Mouse (Mus musculus) MEL (cell line): Measurements from ENCODE around the gene Gpatch3. TPM values are rescaled to one million over a fixed set of nuclear protein-coding genes. Genes with fewer than 3 reads are reported as not detected.

Experiments
- DNase-seq: peaks from one replicate; pipeline ENCODE4 v3.0.0; 2011; ENCODE audit warnings: low read depth, low spot score
- H3K27ac ChIP-seq: 2 replicates; pipeline ENCODE4 v1.5.1; 2012; ENCODE audit warnings: low read depth, mild to moderate bottlenecking, control low read depth, low read length, moderate library complexity; ENCODE audit not compliant: control insufficient read depth
- H3K27me3 ChIP-seq, 2 experiments: fragments of 150-350 bp in 1 of 2; sonication (generic) in 1 of 2; 2 replicates each; pipeline ENCODE4 v1.6.1; 2012; ENCODE audit warnings: low read length in 2 of 2, mild to moderate bottlenecking in 2 of 2, improper control_type of control experiment in 1 of 2, moderate library complexity in 1 of 2; ENCODE audit not compliant: insufficient read depth in 2 of 2, control insufficient read depth in 1 of 2
- H3K36me3 ChIP-seq, 2 experiments: 2 replicates each; pipeline ENCODE4 v1.6.1; 2012 to 2014; ENCODE audit warnings: low read length in 2 of 2, improper control_type of control experiment in 1 of 2, inconsistent platforms in 1 of 2, mild to moderate bottlenecking in 1 of 2; ENCODE audit not compliant: insufficient read depth in 2 of 2, control insufficient read depth in 1 of 2
- H3K4me1 ChIP-seq, 2 experiments: fragments of 150-350 bp in 1 of 2; sonication (generic) in 1 of 2; 2 replicates each; pipeline ENCODE4 v1.6.1; 2012; ENCODE audit warnings: low read length in 2 of 2, improper control_type of control experiment in 1 of 2, mild to moderate bottlenecking in 1 of 2; ENCODE audit not compliant: insufficient read depth in 2 of 2, control insufficient read depth in 1 of 2
- H3K4me3 ChIP-seq, 2 experiments: fragments of 150-350 bp in 1 of 2; sonication (generic) in 1 of 2; 2 replicates each; pipeline ENCODE4 v1.5.1; 2012; ENCODE audit warnings: low read depth in 2 of 2, low read length in 2 of 2, mild to moderate bottlenecking in 2 of 2, moderate library complexity in 2 of 2, control low read depth in 1 of 2, improper control_type of control experiment in 1 of 2; ENCODE audit not compliant: control insufficient read depth in 1 of 2, insufficient read depth in 1 of 2
- H3K79me2 ChIP-seq: 2 replicates; pipeline ENCODE4 v1.6.1; 2012; ENCODE audit warnings: mild to moderate bottlenecking, low read length, moderate library complexity; ENCODE audit not compliant: control insufficient read depth, poor library complexity, insufficient read depth
- H3K9ac ChIP-seq: 2 replicates; pipeline ENCODE4 v1.6.1; 2012; ENCODE audit warnings: low read depth, mild to moderate bottlenecking, control low read depth, low read length, moderate library complexity; ENCODE audit not compliant: control insufficient read depth, poor library complexity, severe bottlenecking
- H3K9me3 ChIP-seq: fragments of 150-350 bp; sonication (generic); replicated peaks from 2 replicates; pipeline ENCODE4 v1.6.1; 2012; ENCODE audit warnings: mild to moderate bottlenecking, low read length, improper control_type of control experiment, moderate library complexity; ENCODE audit not compliant: insufficient read depth
- BHLHE40 ChIP-seq: IDR thresholded peaks from 2 replicates; pipeline ENCODE4 v1.6.1; 2012; ENCODE audit warnings: low read depth, mild to moderate bottlenecking, inconsistent platforms, low read length, improper control_type of control experiment, borderline replicate concordance
- CHD1 ChIP-seq: IDR thresholded peaks from 2 replicates; pipeline ENCODE4 v1.6.1; 2012; ENCODE audit warnings: low read depth, mild to moderate bottlenecking, inconsistent platforms, low read length, improper control_type of control experiment
- CHD2 ChIP-seq: IDR thresholded peaks from 2 replicates; pipeline ENCODE4 v1.6.1; 2011; ENCODE audit warnings: low read length, improper control_type of control experiment
- CTCF ChIP-seq, 3 experiments: IDR thresholded peaks in 2 of 3; conservative IDR thresholded peaks in 1 of 3; 2 replicates each; pipeline ENCODE4 v1.5.1; 2011 to 2012; ENCODE audit warnings: low read length in 3 of 3, low read depth in 2 of 3, mild to moderate bottlenecking in 2 of 3, improper control_type of control experiment in 1 of 3, inconsistent platforms in 1 of 3, mixed read lengths in 1 of 3, moderate library complexity in 1 of 3; ENCODE audit not compliant: control insufficient read depth in 1 of 3, insufficient read depth in 1 of 3, poor library complexity in 1 of 3, severe bottlenecking in 1 of 3
- ELF1 ChIP-seq: IDR thresholded peaks from 2 replicates; pipeline ENCODE4 v1.6.1; 2014; ENCODE audit warnings: low read depth, mild to moderate bottlenecking, inconsistent platforms, low read length, improper control_type of control experiment, moderate library complexity
- EP300 ChIP-seq, 2 experiments: IDR thresholded peaks; 2 replicates each; pipeline ENCODE4 v1.6.1; 2011; ENCODE audit warnings: improper control_type of control experiment in 2 of 2, low read length in 2 of 2, low read depth in 1 of 2, mild to moderate bottlenecking in 1 of 2
- ETS1 ChIP-seq: IDR thresholded peaks from 2 replicates; pipeline ENCODE4 v1.6.1; 2012; ENCODE audit warnings: low read depth, mild to moderate bottlenecking, inconsistent platforms, low read length, improper control_type of control experiment, moderate library complexity
- GABPA ChIP-seq: IDR thresholded peaks from 2 replicates; pipeline ENCODE4 v1.6.1; 2012; ENCODE audit warnings: low read depth, mild to moderate bottlenecking, inconsistent platforms, low read length, improper control_type of control experiment, moderate library complexity
- JUND ChIP-seq: IDR thresholded peaks from 2 replicates; pipeline ENCODE4 v1.6.1; 2011; ENCODE audit warnings: low read depth, mild to moderate bottlenecking, improper control_type of control experiment, low read length
- KAT2A ChIP-seq: conservative IDR thresholded peaks from 2 replicates; pipeline ENCODE4 v1.6.1; 2012; ENCODE audit warnings: low read depth, low read length, improper control_type of control experiment, inconsistent platforms
- MAFK ChIP-seq: IDR thresholded peaks from 2 replicates; pipeline ENCODE4 v1.6.1; 2011; ENCODE audit warnings: low read depth, mild to moderate bottlenecking, low read length, improper control_type of control experiment, borderline replicate concordance
- MEF2A ChIP-seq: IDR thresholded peaks from 2 replicates; pipeline ENCODE4 v1.6.1; 2014; ENCODE audit warnings: low read depth, mild to moderate bottlenecking, inconsistent platforms, low read length, improper control_type of control experiment; ENCODE audit not compliant: poor library complexity, insufficient replicate concordance, severe bottlenecking; ENCODE audit errors: extremely low read depth
- MXI1 ChIP-seq: IDR thresholded peaks from 2 replicates; pipeline ENCODE4 v1.6.1; 2011; ENCODE audit warnings: mild to moderate bottlenecking, low read depth, low read length, improper control_type of control experiment
- MYB ChIP-seq: IDR thresholded peaks from 2 replicates; pipeline ENCODE4 v1.6.1; 2011; ENCODE audit warnings: mild to moderate bottlenecking, low read depth, low read length, improper control_type of control experiment
- MYC ChIP-seq: IDR thresholded peaks from 2 replicates; pipeline ENCODE4 v1.6.1; 2011; ENCODE audit warnings: low read depth, mild to moderate bottlenecking, low read length, improper control_type of control experiment, moderate library complexity
- NELFE ChIP-seq: IDR thresholded peaks from 2 replicates; pipeline ENCODE4 v1.6.1; 2011; ENCODE audit warnings: low read depth, low read length, improper control_type of control experiment
- POLR2A ChIP-seq, 2 experiments: IDR thresholded peaks; 2 replicates each; pipeline ENCODE4 v1.6.1; 2011 to 2012; ENCODE audit warnings: low read length in 2 of 2, mild to moderate bottlenecking in 2 of 2, control low read depth in 1 of 2, improper control_type of control experiment in 1 of 2, low read depth in 1 of 2, moderate library complexity in 1 of 2; ENCODE audit not compliant: control insufficient read depth in 1 of 2, insufficient read depth in 1 of 2, poor library complexity in 1 of 2
- POLR2AphosphoS2 ChIP-seq: IDR thresholded peaks from 2 replicates; pipeline ENCODE4 v1.6.1; 2011; ENCODE audit warnings: low read length, improper control_type of control experiment
- POLR2AphosphoS5 ChIP-seq: IDR thresholded peaks from 2 replicates; pipeline ENCODE4 v1.6.1; 2012; ENCODE audit warnings: low read depth, borderline replicate concordance, mild to moderate bottlenecking, inconsistent platforms, low read length, moderate library complexity, mixed read lengths
- RAD21 ChIP-seq: IDR thresholded peaks from 2 replicates; pipeline ENCODE4 v1.6.1; 2011; ENCODE audit warnings: mild to moderate bottlenecking, low read depth, low read length, improper control_type of control experiment
- RCOR1 ChIP-seq: IDR thresholded peaks from 2 replicates; pipeline ENCODE4 v1.6.1; 2012; ENCODE audit warnings: low read depth, mild to moderate bottlenecking, inconsistent platforms, low read length, improper control_type of control experiment
- SIN3A ChIP-seq: IDR thresholded peaks from 2 replicates; pipeline ENCODE4 v1.6.1; 2012; ENCODE audit warnings: low read length, improper control_type of control experiment, inconsistent platforms
- SMC3 ChIP-seq: IDR thresholded peaks from 2 replicates; pipeline ENCODE4 v1.6.1; 2011; ENCODE audit warnings: low read depth, low read length, improper control_type of control experiment
- TAL1 ChIP-seq: IDR thresholded peaks from 2 replicates; pipeline ENCODE4 v1.6.1; 2012; ENCODE audit warnings: mild to moderate bottlenecking, inconsistent platforms, low read length, moderate library complexity, mixed read lengths
- TCF12 ChIP-seq: IDR thresholded peaks from 2 replicates; pipeline ENCODE4 v1.6.1; 2014; ENCODE audit warnings: low read depth, mild to moderate bottlenecking, inconsistent platforms, low read length, improper control_type of control experiment, moderate library complexity
- USF2 ChIP-seq, 2 experiments: IDR thresholded peaks; 2 replicates each; pipeline ENCODE4 v1.6.1; 2011 to 2012; ENCODE audit warnings: improper control_type of control experiment in 2 of 2, low read length in 2 of 2, borderline replicate concordance in 1 of 2, inconsistent platforms in 1 of 2, low read depth in 1 of 2, mild to moderate bottlenecking in 1 of 2; ENCODE audit not compliant: insufficient read depth in 1 of 2
- ZC3H11A ChIP-seq: IDR thresholded peaks from 2 replicates; pipeline ENCODE4 v1.6.1; 2012; ENCODE audit warnings: low read depth, mild to moderate bottlenecking, inconsistent platforms, low read length, improper control_type of control experiment
- ZMIZ1 ChIP-seq: IDR thresholded peaks from 2 replicates; pipeline ENCODE4 v1.6.1; 2012; ENCODE audit warnings: low read depth, mild to moderate bottlenecking, inconsistent platforms, low read length, improper control_type of control experiment, moderate library complexity
- polyA plus RNA-seq, 2 experiments: library from polyadenylated mRNA; stranded (reverse) in 1 of 2; unstranded in 1 of 2; fragments of >175 nt in 1 of 2; fragments of >200 nt in 1 of 2; gene quantifications; 2 replicates each; pipeline versions ENCODE4 v1.2.1 to v1.2.4; 2012; ENCODE audit warnings: low replicate concordance in 2 of 2, low read depth in 1 of 2; ENCODE audit not compliant: insufficient read length in 2 of 2, insufficient read depth in 1 of 2, missing spikeins in 1 of 2
- total RNA-seq: library from RNA; depleted of rRNA; stranded (reverse); fragments of 300-350 nt; gene quantifications from 2 replicates; pipeline ENCODE4 v1.2.3, GENCODE M21; 2012

Gene Gpatch3
- total and polyA plus RNA-seq, 3 experiments = 9.8 to 16.5 TPM; not detected in 1

GRCm38 (mm10) chr4:133607284-133607683 lies 32.7 kb downstream of the Gpatch3 start:
- Histone ChIP-seq H3K4me3 (no peak overlapping the region), H3K9me3 (no peaks in the 10 kb centered on the region), H3K27me3 (no peaks in the 10 kb centered on the region), H3K27ac (no peak overlapping the region), H3K4me1 (no peaks in the 10 kb centered on the region), H3K79me2 (no peaks in the 10 kb centered on the region), H3K36me3 (no peaks in the 10 kb centered on the region), H3K9ac (no peak overlapping the region)
- no peak for TF ChIP-seq USF2 (IDR thresholded peaks at IDR 0.05; ENCODE audit: borderline replicate concordance in 1 of 2, insufficient read depth in 1 of 2, low read depth in 1 of 2, low read length in 2 of 2)
- TF ChIP-seq MEF2A = no peak
- TF ChIP-seq MYC = no peak
- no peak for TF ChIP-seq RAD21
- no peak for TF ChIP-seq ZMIZ1
- no peak for TF ChIP-seq RCOR1
- TF ChIP-seq TCF12 = no peak
- no peak for TF ChIP-seq SMC3
- no peak for TF ChIP-seq GABPA
- TF ChIP-seq ELF1 = no peak
- no peak for TF ChIP-seq JUND
- TF ChIP-seq ZC3H11A = no peak
- TF ChIP-seq NELFE = no peak
- no peak for TF ChIP-seq CHD2
- no peak for TF ChIP-seq MXI1
- no peak for TF ChIP-seq CHD1
- no peak for TF ChIP-seq MYB
- no peak for TF ChIP-seq CTCF (IDR thresholded peaks at IDR 0.05 in 2 of 3, conservative IDR thresholded peaks at IDR 0.05 in 1 of 3; ENCODE audit: control insufficient read depth in 1 of 3, insufficient read depth in 1 of 3, low read depth in 2 of 3, low read length in 3 of 3, poor library complexity in 1 of 3, severe bottlenecking in 1 of 3)
- no peak for TF ChIP-seq TAL1
- TF ChIP-seq MAFK = no peak
- DNase-seq = no peak

GRCm38 (mm10) chr4:133609719-133610118 lies 35.2 kb downstream of the Gpatch3 start:
- H3K9me3 ChIP-seq = no peaks in the 10 kb centered on the region
- no peaks in the 10 kb centered on the region for H3K36me3 ChIP-seq

More at GRCm38 (mm10) chr4:133609719-133610118, 35.2 kb downstream of the Gpatch3 start:
- Histone ChIP-seq H3K4me3 (no peak overlapping the region), H3K4me1 (no peaks in the 10 kb centered on the region), H3K27me3 (no peaks in the 10 kb centered on the region), H3K27ac (no peak overlapping the region), H3K9ac (no peak overlapping the region), H3K79me2 (no peaks in the 10 kb centered on the region)
- peak; percentile 77 for DNase-seq
- TF ChIP-seq POLR2AphosphoS5 (no peak), KAT2A (no peak), POLR2AphosphoS2 (no peak), CHD2 (no peak), SIN3A (no peak), EP300 (IDR thresholded peaks at IDR 0.05; ENCODE audit: low read depth in 1 of 2, low read length in 2 of 2) (no peak), MYC (no peak), SMC3 (peak; percentile 61), MXI1 (no peak), RAD21 (peak; percentile 47), POLR2A (IDR thresholded peaks at IDR 0.05; ENCODE audit: control insufficient read depth in 1 of 2, insufficient read depth in 1 of 2, low read depth in 1 of 2, low read length in 2 of 2, poor library complexity in 1 of 2) (no peak), GABPA (no peak), ETS1 (no peak), CTCF (IDR thresholded peaks at IDR 0.05 in 2 of 3, conservative IDR thresholded peaks at IDR 0.05 in 1 of 3; ENCODE audit: control insufficient read depth in 1 of 3, insufficient read depth in 1 of 3, low read depth in 2 of 3, low read length in 3 of 3, poor library complexity in 1 of 3, severe bottlenecking in 1 of 3) (peak; percentile 78 to 95 (median 84)), ZC3H11A (no peak), MYB (no peak), BHLHE40 (no peak), MAFK (no peak)
